Mouse (Mus musculus): ENCODE data around the gene Slc25a51.

DNA sequence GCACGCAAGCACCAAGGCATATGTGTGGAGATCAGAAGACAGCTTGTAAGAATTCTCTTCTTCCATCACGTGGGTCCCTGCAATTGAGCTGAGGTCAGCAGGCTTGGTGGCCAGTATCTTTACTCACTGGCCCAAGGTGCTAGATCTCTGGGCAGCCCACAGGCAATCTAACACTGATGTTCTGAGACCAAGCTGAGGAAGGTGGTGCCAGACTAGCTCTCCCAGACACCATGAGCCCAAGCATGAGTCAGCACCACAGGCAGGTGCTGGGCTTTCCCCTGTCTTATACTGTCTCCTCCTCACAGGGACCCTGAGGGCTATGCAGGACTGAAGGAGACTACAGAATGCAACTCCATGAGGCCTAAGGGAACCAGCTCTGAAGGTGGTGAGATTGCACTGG lies 49.0 kb upstream of the Slc25a51 start:
- TF ChIP-seq POLR2A (IDR thresholded peaks at IDR 0.05; ENCODE audit: control insufficient read depth, extremely low read depth, insufficient read depth, low read length, poor library complexity) (no peak), CTCF (IDR thresholded peaks at IDR 0.05; ENCODE audit: borderline replicate concordance, control insufficient read depth, extremely low read depth, insufficient read depth, low read length, poor library complexity) (no peak)
